Mouse (Mus musculus) 3134 (cell line): ENCODE results near the gene Klk7.

Source experiments
- DNase-seq: peaks from one replicate; pipeline ENCODE4 v3.0.0-alpha.2; 2011; ENCODE audit warnings: low spot score; ENCODE audit not compliant: insufficient read length; ENCODE audit errors: extremely low read depth

The Klk7 gene

DNA sequence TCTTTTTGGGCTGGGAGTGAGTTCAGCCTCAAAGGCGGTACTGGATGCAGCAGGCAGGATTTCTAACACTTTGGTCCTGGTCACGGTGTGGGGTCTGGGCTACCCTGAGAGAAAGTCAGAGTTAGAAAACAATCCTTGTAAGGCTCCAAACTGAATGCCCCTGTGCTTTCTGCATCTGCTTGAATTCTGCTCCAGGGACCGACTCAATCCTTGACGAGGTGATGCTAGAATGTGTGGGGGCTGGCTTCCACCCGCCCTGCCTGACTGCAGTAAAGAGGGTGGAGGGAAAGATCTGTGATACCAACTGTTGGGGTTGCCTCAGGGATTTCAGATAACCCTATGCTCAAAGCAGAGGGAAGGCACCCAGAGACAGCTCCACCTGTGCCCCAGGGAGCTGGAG, at the start of gene Klk7:
Gene Klk7 (plus strand): TSS at position 301 of the 400 bp plus-strand sequence.
- no peak for DNase-seq

DNA sequence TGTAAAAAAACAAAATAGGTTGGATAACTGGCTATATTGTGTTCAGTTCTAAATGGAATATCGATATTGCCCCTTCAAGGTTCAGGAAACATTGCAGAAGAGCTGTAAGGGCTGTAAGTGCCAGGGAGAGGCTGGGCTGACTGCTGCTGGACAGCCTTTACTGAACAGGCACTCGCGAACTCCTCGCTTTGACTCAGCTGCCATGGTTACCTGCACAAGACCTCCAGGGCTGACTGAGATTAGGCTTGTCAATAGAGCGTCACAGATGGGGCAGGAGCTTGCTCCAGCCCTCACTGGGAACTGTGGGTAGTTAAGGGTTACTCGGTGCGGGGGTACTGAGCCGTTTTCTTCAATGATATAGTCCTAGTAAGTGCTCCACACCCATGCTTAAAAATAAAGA, 44.6 kb upstream of the Klk7 start:
- DNase-seq: no peak

DNA sequence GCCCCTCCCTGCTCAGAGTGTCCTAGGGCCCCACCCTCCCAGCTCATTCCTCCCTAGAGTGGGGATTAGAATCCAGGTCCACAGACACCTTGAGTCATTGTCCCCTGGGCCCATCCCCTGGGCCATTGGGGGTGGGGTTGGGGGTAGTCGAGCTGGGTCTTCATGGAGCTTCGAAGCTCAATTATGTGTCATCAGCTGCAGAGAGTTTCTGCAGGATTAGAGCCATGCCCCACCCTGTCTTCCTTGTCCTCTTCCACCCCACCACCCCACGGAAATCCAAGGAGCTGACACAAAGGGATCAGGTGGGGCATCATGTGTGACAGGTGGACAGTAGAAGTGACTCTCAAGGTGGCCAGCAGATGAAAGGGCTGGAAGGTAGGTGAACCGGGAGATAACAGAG, 42.5 kb upstream of the Klk7 start, which contains the start of gene Klk12:
Gene Klk12 (plus strand): TSS at position 301 of the 400 bp plus-strand sequence.
- no peak for DNase-seq

DNA sequence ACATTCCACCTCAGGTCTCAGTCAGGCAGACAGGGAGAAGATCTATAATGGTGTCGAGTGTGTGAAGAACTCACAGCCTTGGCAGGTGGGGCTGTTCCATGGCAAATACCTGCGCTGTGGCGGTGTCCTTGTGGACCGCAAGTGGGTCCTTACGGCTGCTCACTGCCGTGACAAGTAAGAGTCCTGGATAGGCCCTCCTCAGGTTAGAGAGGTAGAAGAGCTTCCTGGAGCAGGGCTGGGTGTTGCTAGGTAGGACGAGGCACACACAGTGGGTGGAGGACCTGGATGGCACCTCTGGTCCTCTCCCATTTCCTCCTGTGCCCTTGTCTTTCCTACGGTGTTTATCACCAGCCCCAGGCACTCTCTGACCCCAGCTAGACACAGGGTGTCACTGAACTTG, 41.5 kb upstream of the Klk7 start:
- DNase-seq: no peak

DNA sequence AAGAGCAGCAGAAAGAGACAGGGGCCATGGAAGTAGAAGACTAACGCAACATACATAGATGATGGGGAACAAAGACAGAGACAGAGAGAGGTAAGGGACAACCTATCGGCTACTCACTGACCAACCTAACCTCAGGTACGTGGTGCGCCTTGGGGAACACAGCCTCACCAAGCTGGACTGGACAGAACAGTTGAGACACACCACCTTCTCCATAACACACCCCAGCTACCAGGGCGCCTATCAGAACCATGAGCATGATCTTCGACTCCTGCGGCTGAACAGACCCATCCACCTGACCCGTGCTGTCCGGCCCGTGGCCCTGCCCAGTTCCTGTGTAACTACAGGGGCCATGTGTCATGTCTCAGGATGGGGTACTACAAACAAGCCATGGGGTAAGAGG, 40.4 kb upstream of the Klk7 start:
- no peak for DNase-seq

DNA sequence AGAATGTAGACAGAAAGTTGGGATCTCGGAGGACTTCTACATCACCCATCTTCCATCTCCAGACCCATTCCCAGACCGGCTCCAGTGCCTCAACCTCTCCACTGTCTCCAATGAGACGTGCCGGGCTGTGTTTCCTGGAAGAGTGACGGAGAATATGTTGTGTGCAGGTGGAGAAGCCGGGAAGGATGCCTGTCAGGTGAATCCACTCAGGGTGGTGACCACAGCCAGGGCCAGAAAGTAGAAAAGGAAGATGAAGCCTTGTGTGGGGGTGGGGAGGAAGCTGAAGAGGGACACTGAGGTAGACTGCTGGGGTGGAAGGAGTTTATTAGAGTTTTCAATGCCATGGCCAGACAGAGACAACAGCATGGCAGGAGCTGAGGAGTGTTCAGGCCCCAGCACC, 39.2 kb upstream of the Klk7 start:
- no peak for DNase-seq

DNA sequence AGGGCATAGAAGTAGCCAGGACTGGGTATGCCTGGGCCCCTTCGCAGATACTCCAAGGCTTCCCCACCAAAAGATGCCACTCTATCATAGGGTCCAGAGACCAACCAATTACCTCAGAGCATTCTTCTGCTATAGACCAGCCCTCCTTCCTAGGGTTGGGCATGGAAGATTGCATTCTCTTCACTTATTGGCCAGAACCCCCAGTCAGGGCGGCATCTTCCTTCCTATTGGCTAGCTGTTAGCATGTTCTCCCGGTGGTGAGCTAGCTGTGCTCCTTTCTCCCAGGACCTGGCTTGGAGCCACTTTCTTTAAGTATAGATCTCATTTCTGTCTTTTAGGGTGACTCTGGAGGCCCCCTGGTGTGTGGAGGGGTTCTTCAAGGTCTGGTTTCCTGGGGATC, 38.2 kb upstream of the Klk7 start:
- DNase-seq: peak; percentile 40

DNA sequence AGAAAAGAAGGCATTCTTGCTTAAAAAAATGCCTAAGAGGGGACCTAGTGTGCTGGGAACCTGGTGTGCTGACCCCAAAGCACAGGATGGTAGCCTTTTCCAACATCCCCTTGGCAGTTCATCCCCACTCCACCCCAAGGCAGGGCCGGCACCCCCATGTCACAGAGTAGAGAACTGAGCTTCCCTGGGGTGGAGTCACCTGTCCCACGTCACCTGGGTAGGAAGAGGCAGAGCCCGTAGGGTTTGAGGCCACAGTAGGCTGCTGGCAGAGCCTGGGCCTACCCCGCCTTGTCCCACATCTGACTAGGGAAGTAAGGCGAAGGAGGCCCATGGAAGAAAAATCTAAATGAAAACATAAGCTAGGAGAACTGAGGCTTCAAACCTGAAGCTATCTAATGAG, 36.7 kb upstream of the Klk7 start, which contains the start of gene Klk11:
Gene Klk11 (plus strand): TSS at position 241 of the 400 bp plus-strand sequence.
- peak; percentile 48 for DNase-seq

DNA sequence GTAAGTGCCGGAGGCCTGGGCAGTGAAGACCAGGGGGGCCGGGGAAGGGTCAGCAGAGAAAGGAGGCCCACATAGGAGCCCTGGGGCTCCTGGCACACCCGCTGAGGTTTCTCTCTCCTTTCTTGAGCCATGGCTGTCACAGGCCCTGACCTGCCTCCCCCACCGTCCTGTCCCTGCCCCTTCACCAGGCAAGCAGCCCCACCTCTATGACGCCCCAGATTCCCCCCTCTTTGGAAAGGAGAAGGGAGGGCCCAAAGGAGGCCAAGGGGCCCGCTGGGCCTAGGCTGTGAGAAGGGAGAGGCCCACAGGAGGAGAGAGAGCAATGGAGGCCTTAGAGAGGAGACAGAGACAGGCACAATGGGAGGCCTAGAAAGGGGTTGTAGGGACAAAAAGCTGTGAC, 36.3 kb upstream of the Klk7 start:
- DNase-seq: peak; percentile 49

DNA sequence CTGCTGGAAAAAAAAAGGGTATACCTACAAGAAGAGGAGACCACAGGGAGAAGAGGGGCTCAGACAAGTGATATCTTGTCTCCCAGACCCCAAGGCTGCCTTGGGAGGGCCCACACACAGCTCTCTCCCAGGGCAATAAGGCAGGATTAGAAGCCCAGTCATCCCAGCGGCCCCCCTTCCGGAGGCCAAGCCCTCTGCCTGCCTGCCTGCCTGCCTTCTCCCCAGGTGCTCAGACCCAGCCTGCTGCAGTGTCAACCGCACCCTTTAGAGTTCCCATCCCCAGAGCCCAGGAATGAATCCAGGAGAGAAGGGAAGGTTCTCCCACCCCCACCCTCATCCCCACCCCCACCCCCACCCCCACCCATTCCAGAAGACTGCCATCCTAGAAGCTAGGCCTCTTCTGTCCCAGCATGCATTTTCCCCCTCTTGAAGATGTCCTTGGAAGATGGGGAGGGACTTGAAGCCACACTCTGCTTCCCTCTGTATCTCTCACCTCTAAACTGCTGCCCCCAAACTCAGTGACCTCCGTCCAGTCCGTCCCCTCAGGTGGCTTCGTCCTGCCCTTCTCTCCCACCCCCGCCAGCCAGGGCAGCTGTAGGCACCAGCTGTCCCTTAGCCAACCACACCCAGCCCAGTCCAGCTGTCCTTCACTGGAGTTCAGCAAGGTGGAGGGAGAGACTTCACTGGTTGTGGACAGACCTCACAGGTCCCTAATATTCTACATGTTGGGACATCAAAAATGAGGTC, 35.6 kb upstream of the Klk7 start:
- DNase-seq: peak; percentile 39

DNA sequence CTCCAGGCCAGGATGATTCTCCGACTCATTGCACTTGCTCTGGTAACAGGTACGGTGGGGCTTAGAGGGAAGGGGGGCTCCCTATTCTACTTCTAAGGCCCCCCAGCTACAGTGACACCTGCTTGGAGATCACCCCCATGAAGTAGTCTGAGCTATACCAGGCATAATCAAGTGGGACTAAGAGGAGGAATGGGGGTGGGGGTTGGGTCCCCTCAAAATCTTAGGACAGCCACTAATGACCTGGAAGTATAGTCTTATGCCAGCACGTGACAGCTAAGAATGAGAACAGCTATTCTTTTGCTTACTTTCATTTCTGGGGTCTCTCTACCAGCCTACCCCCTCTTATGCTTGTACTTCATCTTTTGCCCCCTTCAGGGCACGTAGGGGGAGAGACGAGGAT, 34.6 kb upstream of the Klk7 start:
- DNase-seq: no peak

DNA sequence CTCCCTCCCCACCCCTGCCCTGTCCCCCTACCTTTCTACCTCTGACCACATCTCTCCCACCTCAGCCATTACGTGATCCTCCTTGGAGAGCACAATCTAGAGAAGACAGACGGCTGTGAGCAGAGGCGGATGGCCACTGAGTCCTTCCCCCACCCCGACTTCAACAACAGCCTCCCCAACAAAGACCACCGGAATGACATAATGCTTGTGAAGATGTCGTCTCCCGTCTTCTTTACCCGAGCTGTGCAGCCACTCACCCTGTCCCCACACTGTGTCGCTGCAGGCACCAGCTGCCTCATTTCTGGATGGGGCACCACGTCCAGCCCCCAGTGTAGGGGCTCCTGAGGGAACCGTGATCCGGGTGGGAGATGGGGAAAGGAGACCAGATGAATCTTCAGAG, 33.7 kb upstream of the Klk7 start:
- no peak for DNase-seq

DNA sequence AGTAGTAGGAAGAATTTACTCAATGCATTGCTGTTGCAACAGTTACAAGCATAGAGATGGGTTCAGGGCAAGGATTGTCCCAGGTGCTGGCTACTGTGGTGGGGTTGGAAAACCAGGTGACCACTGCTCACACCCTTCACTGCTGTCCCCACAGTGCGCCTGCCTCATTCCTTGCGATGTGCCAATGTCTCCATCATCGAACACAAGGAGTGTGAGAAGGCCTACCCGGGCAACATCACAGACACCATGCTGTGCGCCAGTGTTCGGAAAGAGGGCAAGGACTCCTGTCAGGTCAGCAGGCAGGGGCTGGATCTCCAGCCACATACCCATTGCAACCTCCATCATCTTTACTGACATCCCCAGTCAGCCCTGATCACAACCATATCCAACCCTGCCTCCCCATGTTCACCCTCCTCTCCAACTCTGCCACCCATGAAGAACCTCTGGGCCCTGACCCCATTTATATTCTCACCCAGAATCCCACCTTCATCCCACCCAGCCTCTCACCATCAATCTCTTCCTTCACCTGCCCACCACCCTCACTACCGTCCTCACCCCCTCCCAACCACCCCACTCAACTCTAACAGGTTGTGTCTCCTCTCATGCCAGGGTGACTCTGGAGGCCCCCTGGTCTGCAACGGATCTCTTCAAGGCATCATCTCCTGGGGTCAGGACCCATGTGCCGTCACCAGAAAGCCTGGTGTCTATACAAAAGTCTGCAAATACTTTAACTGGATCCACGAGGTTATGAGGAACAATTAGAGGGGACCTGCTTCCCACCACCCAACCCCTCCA, 32.7 kb upstream of the Klk7 start:
- no peak for DNase-seq

DNA sequence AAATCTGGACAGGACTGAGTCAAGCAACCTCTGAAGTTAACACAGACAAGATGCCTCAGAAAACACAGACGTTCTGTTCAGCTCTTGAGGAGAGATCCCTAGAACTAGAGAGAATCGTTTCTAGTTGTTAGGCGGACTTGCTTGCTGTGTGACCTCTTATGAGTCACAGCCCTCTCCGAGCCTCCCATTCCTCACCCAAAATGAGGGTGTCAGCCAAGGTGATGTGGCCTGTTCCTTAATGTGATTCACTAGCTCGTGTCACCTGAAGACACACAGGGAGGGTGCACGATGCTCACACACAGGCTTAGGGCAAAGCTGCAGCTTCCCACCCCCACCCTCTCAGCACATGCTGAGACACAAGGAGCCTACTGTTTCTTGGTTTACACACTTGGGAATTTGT, 30.9 kb upstream of the Klk7 start:
- no peak for DNase-seq

DNA sequence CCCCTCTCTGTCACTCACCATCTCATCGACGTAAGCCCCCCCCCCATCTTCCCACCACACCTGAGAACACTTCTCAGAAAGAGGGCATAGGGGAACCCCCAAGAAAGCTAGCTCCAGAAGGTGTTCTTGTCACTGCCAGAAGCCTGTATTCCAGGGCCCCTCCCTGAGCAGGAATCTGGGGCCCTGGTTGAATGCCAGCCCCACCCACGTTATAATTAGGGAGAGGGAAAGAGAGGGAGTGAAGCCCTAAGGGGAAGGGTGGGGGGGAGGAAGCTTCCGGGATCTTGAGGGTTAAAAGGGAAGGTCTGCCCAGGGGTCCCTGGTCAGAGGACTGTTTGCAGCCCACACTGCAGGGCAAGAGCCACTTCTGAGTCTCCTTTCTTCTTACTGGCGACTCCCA, 30.3 kb upstream of the Klk7 start, which contains the start of gene Klk10:
Gene Klk10 (plus strand): TSS at position 290 of the 400 bp plus-strand sequence.
- no peak for DNase-seq

DNA sequence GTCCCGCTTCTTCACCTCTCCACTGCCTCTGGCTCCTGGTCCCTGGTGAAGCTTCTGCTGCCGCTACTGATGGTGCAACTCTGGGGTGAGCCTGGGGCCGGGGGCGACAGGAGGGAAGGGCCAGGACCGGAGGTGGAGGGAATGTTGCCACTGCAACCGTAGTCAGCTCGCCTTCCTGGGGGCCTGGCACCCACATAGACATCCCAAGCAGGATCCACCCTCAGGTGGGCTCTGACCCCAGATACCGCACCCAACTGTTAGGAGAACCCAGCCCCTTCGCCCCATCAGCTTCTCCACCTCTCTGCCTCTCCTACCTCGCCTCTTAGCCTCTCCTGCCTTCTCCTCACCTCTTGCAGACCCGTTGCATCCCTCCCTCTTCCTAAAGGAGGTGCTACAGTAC, 29.6 kb upstream of the Klk7 start:
- DNase-seq: no peak

DNA sequence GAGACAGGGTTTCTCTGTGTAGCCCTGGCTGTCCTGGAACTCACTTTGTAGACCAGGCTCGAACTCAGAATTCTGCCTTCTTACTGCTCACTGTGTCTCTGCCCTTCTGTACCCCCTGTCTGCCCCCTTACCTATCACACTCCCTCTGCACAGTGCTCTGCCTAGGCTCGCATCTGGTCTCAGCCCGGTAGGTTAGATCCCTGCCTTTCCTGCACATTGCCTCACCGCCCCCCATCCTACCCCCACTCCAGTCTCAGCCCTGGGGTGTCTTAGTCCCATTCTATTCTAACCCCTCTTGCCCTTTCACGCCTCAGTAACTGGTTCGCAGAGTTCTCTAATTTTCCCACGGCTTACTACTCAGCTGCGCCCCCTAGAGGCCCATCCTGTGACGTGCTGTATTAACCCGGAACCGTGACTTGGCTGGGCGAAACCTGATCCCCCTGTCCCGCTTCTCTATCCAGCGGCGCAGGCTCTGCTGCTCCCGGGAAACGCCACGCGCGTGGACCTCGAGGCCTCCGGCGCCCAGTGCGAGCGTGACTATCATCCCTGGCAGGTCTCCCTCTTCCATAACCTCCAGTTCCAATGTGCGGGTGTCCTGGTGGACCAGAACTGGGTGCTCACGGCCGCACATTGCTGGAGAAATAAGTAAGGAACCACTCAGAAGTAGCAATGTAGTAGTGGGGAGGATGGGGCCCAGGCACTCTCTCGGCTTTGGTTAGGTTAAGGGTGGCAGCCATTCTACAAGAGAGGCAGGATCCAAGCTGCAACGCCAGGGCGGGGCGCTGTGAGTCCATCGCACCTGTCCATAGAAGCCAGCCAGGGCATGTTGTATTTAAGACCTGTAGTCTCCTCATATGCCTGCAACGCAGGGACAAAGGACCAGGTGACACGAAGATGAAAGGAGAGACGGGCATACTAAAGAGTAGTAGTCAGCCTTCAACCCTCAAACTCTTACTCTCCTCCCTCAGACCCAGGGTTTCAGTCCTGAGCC, 28.5 kb upstream of the Klk7 start:
- peak; percentile 49 for DNase-seq

DNA sequence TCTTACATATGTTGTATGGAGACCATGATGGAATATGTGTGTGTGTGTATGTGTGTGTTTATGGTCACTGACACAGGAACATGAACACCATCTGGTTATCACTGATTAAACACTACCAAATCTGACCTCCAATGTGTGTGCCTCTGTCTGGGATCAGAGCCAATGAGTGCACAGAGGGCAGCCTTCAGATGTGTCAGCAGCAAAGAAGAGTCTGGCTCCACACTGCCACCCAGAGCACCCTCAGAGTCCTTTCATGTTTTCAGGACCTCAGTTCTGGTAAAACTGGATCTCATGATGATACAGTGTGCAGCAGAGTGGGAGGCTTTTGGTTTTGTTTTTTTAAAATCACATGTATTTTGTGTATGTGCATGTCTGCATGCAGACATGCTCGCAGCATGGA, 25.8 kb upstream of the Klk7 start:
- no peak for DNase-seq

DNA sequence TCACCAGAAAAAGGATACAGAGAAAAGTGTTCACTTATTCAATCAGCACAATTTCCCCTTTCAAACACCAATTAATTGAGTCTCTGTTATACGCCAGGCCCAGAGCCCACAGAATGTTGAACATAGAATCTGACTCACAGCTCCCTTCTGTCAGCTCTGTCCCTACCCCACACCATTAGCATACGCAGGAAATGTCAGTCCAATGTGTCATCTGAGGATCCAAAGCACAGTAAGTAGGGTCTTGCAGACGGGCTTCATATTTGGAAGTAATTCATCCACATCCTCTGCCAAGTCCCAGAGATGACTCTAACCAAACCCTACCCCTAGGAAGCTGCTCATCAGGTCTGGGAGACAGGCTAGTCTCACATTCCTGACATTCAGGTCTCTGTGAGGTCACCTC, 23.0 kb upstream of the Klk7 start:
- DNase-seq: peak; percentile 30

DNA sequence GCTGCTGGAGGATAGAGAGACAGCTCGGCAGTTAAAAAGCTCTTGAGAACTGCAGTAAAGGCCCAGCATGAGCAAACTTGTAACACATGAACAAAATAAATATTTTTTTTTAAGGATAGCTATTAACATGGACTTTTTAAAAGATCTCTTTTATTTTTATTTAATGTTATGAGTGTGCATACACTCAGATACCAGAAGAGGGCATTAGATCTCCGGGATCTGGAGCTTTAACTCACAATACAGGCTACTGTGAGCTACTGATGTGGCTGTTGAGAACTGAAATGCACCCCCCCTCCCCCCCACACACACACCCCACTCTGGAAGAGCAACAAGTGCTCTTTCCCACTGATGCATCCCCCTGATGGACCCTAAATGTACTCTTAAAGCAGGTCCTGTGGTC, 21.8 kb upstream of the Klk7 start:
- DNase-seq: no peak

DNA sequence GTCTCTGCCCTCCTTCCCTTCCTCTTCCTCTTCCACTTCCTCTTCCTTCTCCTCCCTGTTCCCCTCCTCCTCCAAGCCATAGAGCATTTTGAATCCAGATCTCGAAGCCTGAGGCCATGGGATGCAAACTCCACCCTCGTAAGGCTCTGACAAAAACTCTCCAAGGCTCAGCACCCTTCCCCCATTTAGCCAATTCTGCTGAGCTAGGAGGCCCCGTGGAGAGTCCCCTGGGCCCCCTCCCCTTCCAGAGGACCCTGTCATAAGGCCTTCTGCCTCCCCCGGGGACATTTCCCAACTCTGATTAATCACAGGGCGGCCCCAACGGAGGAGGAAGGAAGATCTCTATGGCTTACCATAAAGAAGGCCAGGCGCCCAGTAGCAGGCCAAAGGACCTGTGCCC, 19.5 kb upstream of the Klk7 start, which contains the start of gene Klk9:
Gene Klk9 (plus strand): TSS at position 301 of the 400 bp plus-strand sequence.
- no peak for DNase-seq
